Mouse (Mus musculus) layer of hippocampus, postnatal 36 days (tissue): ENCODE measurements around the gene Wdr46. TPM values are rescaled to one million over a fixed set of nuclear protein-coding genes. Genes with fewer than 3 reads are reported as not detected.

ENCODE experiments used
- DNase-seq, 2 experiments: peaks; one replicate each; pipeline ENCODE4 v3.0.0; 2022
- total RNA-seq, 2 experiments: library from RNA; stranded (reverse); gene quantifications; 2 replicates each; pipeline ENCODE4 v1.2.3; 2021

Gene Wdr46
- total RNA-seq, 2 experiments from 2014 or later: 15.9 to 17.9 TPM

DNA sequence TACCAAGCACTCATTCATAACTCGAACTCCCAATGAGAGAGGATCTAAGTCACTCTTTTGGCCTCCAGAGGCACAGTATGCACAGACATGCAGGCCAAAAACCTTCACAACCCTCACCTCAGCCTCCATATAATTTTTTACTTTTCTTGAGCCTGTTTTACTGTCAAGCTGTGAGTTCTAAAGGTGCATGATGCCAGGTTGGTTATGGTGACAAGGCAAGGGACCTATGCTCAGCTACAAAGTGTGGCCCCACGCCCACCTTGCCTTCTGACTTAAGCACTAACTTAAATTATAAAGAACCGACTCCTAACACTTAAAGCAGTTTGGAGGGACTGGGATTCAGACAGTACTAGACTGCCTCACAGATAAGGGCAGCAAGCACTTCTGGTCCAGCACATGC is 12.8 kb downstream of the Wdr46 start:
- no peak for DNase-seq

DNA sequence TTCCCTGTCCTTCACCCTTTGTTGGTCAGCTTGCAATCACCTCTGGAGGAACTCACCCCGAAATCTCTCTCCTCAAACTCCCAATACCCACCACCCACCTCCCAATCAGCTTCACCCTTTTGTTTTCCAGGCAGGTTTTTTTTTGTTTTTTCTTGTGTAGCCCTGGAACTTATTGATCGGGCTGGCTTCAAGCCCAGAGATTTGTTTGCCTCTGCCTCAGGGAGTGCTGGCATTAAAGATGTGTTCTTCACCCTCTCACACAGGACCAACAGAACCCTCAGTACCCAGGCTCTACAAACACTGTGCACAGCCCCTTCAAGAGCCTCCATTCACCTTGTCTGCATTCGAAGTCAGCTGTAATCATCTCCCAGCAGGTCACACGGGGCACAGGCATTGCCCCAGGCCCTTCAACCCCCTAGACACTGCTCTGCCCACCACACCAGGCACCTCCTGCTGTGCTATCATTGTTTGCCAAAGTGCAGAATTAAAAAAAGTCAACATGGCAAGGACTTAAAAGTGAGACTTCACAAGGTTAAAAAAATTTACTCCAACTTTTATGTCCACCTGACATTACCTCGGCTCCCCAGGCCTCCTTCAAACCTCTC is 13.6 kb downstream of the Wdr46 start:
- no peak for DNase-seq

DNA sequence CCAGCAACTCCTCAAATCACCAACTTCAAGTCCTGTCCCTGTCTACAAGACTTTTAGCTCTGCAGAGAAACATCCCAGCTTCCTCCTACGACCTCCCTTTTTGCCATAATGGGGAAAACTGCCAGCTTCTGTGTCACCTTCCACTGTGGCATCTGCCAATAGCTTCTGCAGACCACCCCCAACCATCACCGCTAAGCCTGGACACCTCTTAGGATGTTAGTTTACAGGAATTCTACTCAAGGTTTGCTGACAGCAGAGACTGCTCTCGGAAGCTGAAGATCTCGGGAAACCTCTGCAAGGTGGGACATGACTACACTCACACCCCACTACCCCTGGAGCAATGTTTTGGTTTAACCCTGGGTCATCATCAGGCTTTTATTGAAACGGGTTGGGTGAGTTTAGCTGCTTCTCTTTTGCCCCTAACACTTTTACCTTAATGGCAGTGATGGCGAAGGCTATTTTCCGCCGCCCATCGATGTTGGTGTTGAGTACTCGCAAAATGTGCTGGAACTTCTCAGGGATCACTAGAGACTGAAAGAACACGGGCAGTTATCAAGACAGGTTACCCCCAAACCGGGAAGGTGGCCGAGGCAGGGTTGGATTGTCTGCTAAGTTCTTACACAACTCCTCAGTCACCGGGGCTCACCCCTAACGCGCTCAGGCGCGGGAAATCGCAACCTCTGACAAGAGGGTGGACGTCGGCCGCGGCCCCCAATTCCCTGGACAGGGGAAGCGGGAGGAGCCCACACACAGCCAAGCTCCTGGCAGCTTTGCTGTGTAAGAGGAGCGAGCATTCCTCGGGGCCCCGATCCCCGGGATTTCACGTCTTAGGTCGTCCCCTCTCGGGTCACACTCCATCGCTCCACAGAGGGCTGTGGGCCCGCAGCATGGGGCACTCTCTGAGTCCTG is 14.4 kb downstream of the Wdr46 start:
- DNase-seq: no peak

DNA sequence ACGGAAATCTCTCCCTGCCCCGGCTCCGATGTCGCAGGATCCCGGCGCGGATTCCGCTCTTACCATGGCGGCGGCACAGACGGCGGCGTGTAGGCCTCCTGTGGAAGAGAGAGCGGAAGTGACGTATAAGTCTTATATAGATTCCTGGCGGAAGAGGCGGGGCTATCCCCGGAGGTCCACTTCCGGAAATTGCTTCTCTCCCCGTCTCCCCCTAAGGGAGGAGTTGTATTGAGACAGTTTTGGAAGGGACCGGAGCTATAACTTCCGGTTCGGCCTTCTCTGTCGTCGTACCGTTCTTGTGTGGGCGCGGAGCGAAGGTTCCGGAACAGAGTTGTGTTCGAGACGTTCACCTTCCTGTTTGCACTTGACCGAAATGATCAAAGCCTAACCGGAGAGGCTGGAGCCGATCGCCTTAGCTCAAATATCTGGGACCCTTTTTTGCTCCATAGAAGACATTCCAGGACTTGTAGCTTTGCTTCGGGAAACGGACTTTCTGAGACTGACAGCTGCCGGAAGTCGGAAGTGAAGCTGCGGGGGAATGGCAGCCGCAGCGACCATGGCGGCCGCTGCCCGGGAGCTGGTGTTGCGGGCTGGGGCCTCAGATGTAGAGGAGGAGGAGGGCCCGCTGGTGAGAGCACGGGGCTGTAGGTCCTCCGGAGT is 15.2 kb downstream of the Wdr46 start, which contains the start of the genes Vps52 and Rps18:
Gene Vps52, plus strand, starts transcription at position 258 of the 660 bp plus-strand sequence.
Gene Rps18, minus strand, starts transcription at position 447 of the 660 bp plus-strand sequence.
- peak; percentile 93 to 96 for DNase-seq

DNA sequence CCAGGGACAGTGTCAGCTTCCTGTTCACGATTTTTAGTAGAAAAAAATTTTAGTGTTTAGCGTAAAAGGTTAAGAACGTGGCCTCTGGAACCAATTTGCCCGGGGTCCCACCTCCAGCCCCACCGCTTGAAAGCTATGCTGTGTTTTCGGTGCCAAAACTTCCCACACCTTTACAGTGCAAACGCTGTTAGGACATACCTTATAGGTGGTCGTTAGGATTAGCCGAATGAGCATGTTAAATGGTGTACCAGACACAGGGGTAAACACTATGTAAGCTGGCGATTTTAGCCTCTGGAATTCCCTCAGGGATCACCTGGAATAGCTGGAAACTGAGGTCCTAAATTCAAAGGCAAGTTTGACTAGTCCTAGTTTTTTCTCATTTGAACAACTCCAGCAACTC is 15.9 kb downstream of the Wdr46 start:
- no peak for DNase-seq

DNA sequence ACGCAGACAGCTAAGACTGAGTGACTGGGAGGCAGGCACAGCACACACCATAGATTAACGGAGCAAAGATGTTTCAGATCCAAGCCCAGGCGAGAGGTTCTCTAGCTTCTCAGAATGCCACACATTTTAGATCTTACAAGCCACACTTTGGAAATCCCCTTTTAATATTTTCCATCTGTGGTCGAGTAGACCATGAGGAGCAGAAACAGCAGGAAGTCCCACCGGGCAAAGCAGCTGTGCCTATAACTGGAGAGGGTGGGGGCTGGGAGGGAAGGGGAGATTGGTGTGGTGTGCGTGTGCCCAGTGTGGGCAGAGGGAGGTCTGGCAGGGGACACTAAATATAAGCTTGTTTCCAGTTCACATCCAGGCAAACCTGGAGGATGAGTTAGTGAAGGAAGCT is 17.0 kb downstream of the Wdr46 start:
- no peak for DNase-seq

DNA sequence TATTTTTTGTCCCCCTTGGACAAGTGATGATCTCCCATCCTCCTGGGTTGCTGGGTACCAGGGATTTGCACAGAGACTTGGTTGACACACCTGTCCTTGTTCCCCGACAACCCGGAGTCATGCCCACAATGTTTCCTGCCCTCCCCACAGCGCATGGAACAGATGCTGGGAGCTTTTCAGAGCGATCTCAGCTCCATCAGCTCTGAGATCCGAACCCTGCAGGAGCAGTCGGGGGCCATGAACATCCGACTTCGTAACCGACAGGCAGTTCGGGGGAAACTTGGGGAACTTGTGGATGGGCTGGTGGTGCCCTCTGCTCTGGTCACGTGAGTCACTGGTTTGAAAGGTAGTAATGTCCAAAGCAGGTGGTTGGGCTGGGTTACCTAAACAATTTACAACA is 18.0 kb downstream of the Wdr46 start:
- no peak for DNase-seq

DNA sequence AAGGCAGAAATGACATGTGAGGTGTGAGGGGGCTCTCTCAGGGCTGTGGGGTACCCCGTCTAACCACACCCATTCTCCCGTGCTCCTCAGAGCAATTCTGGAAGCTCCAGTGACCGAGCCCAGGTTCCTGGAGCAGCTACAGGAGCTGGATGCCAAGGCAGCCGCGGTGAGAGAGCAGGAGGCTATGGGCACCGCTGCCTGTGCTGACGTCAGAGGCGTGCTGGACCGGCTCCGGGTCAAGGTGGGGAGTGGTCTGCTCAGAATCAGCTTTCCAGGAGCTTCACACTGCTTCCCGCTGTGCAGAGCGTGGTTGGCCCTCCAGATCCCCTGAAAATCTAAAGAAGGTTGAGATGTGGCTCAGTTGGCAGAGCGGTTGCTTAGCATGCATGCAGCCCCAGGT is 18.7 kb downstream of the Wdr46 start:
- DNase-seq: no peak

DNA sequence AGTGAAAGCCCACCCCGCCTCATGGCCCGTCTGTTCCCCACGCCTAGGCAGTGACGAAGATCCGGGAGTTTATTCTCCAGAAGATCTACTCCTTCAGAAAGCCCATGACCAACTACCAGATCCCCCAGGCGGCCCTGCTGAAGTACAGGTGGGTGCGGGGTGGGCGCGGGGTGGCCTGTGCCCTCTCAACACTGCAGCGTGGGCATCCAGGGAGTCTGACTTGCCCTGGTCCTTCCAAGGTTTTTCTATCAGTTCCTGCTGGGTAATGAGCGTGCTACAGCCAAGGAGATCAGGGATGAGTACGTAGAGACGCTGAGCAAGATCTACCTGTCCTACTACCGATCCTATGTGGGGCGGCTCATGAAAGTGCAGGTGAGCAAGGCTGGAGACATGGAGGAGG is 19.5 kb downstream of the Wdr46 start:
- no peak for DNase-seq

DNA sequence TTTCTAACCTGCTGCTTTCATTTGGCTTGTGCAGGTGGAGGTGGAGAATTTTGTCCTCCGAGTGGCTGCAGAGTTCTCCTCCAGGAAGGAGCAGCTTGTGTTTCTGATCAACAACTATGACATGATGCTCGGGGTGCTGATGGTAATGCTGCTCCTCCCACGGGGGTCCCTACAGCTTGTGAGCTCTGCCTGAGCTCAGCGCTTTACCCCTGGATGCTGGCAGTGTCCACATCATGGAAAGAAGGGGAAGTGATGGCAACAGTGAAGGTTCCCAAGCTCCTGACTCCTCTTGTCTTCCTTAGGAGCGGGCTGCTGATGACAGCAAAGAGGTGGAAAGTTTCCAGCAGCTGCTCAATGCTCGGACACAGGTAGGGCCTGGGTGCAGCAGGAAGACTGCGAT is 22.4 kb downstream of the Wdr46 start:
- DNase-seq: no peak

DNA sequence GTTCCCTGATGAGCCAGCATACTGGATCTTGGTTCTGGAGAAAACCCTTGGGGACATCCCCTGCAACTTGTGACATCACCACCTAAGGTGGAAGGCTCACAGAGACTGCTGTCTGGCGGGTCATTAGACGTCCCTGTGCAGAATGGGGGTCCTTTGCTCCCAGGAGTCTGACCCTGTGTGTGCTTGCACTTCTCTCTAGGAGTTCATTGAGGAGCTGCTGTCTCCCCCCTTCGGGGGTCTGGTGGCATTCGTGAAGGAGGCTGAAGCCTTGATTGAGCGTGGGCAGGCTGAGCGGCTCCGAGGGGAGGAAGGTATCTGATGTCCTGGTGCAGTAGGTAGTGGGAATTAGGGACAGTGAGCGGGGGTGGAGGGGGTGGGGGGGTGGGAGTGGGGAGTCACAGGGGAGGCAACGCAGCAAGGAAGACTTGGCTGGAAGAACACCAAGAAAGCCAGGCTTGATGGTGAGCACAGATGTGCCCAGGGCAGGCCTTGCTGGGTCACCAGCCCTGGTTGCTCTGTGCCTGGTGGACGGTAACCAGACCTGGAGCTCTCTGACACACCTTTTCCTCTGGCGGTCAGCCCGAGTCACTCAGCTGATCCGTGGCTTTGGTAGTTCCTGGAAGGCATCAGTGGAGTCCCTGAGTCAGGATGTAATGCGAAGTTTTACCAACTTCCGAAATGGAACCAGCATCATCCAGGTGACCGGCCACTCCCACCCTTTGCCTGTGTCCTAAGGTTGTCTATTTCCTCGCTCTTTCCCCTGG is 24.8 kb downstream of the Wdr46 start:
- no peak for DNase-seq

DNA sequence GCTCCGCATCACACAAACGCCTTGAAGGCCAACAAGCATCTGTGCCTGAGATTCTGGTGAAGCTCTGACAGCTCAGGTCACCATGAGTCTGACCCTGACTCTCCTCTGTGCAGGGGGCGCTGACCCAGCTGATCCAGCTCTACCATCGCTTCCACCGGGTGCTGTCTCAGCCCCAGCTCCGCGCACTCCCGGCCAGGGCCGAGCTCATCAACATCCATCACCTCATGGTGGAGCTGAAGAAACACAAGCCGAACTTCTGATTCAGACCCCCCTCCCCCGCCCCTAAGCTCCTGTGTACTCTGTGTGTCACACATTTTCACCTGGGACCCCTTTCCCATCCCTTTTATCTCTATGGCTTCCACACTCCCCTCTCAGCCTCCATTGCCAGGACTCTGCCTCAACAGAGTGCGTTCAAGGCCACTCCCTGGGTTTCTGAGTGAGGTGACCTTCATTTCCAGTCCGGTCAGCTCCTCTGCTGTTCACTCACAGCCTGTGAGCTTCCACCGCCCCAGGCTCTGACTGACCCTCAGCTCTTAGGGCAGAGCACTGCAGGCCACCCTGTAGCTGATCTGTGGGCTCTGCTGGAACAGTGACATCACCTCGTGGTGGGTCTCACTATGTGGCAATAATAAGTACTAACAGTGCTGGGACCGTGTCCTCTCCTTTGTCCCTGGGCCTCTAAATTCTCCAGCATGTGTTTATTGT is 25.5 kb downstream of the Wdr46 start:
- DNase-seq: no peak

DNA sequence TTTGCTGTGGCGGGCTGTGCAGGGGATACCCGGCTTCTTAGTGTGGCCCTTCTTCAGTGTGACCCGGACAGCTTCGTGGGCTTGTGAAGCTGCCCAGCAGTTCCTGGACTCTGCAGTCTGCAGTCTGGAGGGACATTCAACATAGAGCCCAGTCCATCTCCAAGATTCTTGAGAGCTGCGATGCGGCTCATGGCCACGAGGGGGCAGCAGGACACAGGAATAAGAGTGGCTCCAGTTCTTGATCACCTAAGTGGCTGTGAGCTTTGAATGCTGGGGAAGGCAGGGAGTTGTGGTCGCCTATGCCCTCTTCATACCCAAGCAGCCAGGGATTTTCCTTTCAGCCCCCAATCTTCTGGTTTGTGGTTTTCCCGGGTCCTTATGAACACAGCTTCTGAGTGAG is 28.0 kb downstream of the Wdr46 start:
- DNase-seq: peak; percentile 67 to 68

DNA sequence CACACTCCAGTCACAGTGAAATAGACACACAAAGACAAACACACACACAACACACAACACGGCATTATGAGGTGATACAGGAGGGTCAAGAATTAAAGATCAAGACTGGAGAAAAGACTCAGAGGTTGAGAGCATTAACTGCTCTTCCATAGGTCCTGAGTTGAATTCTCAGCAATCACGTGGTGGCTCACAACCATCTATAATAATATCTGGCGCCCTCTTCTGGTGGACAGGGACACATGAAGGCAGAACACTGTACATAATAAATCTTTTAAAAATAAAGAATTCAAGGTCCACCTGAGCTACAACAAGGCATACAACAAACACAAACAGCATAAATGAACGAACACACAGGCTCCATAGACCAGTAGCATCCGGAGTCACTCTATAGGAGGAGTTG is 28.5 kb downstream of the Wdr46 start:
- DNase-seq: no peak

DNA sequence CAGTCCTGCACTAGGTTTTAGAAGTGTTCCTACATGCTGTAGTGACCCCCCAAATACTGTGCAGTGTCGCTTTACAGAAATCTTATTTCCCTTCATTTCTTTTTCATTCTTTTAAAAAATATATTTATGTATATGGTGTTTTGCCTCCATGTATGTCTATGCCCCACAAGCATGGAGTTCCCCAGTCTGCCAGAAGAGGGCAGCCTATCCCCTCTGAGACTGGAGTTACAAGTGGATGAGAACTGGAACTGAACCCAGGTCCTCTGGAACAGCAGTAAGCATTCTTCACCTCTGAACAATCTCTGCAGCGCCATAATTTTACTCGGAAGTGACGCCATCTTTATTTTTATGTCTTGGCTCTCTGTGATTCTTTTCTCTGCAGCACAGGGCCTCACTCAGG is 28.9 kb downstream of the Wdr46 start:
- no peak for DNase-seq

DNA sequence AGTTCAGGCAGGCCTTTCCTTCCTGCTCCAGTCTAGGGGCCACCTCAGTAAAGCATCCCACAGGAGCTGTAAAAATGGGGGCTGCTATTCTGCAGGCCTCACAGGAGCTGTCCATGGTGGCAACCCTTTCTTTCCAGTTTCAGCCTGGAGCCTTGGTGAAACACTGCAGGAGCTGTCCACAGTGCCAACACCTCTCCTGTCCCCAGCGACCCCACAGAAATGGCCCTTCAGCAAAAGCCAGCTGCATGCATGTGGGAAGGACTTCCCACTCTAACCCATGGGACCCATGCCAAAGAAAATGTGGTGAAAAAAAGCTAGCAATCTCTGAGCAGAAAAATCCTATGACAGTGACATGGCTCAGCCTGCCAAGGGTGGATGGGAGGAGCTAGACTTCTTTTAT is 32.2 kb downstream of the Wdr46 start:
- no peak for DNase-seq

DNA sequence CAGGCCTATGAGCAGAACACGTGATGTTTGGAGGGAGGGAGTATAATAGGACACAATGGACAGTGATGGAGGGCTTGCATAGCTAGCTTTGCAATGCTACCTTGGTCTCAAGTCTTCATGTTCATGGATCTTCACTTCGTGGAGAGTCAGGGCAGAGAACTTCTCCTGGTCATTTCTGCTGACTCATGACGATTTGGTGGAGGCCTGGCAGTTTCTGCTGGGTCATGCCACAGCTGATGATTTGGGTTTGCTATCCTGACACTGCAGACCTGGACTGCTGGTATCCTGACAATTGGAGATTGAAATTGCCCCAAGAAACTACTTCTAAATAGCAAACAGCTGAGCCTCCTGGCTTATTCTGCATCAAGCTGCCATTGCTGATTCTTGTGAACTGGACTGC is 33.1 kb downstream of the Wdr46 start:
- no peak for DNase-seq

DNA sequence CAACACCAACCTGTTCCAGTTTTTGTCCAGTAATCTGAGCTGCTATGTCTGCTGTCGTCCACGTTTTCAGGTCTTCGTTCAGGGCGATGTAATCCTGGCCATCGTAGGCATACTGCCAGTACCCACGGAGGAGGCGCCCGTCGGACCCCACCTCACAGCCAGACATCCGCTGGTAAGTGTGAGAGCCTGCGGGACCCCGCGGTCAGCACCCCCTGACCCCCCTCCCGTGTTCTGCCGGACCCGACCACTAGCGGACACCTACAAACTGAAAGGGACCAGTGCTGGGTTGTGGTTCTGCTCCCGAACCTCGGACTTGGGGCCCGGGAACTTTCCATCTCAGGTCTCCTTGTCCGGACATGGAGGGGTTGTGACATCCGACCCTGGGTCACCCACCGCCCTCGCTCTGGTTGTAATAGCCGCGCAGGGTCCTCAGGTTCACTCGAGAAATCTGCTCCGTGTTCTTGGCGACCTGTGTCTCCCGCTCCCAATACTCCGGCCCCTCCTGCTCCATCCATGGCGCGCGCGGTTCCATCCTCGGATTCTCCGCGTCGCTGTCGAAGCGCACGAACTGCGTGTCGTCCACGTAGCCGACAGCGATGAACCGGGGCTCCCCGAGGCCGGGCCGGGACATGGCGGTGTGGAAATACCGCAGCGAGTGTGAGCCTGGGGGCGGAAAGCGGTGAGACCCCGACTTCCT is 37.5 kb downstream of the Wdr46 start:
- DNase-seq: no peak

DNA sequence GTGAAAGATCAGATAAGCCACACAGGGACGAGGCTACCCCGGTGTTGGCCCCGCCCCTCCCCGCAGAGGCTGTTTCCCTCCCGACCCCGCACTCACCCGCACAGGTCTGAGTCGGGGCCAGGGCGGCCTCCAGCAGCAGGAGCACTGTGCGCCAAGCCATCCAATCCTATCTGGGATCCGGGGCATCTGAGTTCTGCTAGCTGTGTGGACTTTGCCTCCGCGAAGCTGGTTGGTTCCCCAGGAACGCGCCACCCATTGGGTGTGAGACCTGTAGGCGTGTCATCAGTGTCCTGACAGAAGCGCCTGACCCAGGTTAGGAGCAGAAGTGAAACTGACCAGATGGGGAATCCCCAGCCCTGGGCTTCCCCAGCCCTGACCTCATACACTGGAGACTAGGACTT is 38.2 kb downstream of the Wdr46 start:
- DNase-seq: no peak

DNA sequence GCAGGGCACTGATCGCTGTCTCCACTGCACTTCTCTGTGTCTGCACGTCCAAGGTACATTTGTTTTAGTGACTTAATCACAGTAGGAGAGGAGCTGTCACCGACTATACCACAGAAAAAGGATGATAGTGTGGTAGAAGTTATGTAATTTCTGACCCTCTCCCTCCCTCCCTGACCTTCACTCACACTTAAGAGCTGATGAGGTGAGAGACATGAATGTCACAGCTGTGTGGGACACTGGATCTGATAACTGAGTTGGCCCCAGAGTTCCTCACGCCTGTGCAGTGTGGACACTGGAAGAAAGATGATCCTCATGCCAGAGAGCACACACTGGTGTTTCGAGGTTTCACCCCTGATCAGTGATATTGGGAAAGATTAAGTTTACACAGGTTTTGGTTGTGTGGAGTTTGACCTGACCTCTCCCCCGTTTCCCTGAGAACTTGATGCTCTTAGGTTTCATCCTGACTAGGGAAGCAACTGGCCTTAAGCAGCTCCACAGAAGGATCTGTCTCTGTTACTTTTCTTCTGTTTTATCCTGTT is 39.1 kb downstream of the Wdr46 start:
- DNase-seq: no peak
